Mouse (Mus musculus) forebrain, postnatal 0 days (tissue): ENCODE results near the gene Als2cr12. TPM values are rescaled to one million over a fixed set of nuclear protein-coding genes. Genes with fewer than 3 reads are reported as not detected.
"Not testable (repeated sequence)": the region's sequence is repeated elsewhere in the genome, so short reads cannot be mapped to it uniquely, and the experiment has no call there.

ENCODE experiments used
- ATAC-seq: fragments of 200-750 bp; cut with Nextera tagmentation; 2 replicates; pipeline ENCODE4 v1.8.0; 2017; ENCODE audit warnings: mild to moderate bottlenecking, moderate library complexity
- DNase-seq: peaks from one replicate; pipeline ENCODE4 v3.0.0-alpha.2; 2015
- H3K27ac ChIP-seq: fragments of 300-500 bp; sonication (generic); 2 replicates; pipeline ENCODE4 v1.5.1; 2014; ENCODE audit warnings: low read depth, mild to moderate bottlenecking, antibody characterized with exemption, low read length, moderate library complexity, mixed read lengths
- H3K27me3 ChIP-seq: fragments of 300-500 bp; sonication (generic); 2 replicates; pipeline ENCODE4 v1.6.1; 2014; ENCODE audit warnings: mild to moderate bottlenecking, low read length, mixed read lengths; ENCODE audit not compliant: insufficient read depth
- H3K36me3 ChIP-seq: fragments of 300-500 bp; sonication (generic); 2 replicates; pipeline ENCODE4 v1.6.1; 2014; ENCODE audit warnings: mild to moderate bottlenecking, moderate library complexity; ENCODE audit not compliant: insufficient read depth
- H3K4me1 ChIP-seq: fragments of 300-500 bp; sonication (generic); 2 replicates; pipeline ENCODE4 v1.6.1; 2014; ENCODE audit warnings: antibody characterized with exemption; ENCODE audit not compliant: insufficient read depth
- H3K4me2 ChIP-seq: fragments of 300-500 bp; sonication (generic); 2 replicates; pipeline ENCODE4 v1.6.1; 2014; ENCODE audit warnings: low read depth, mild to moderate bottlenecking, moderate library complexity
- H3K4me3 ChIP-seq: fragments of 300-500 bp; sonication (generic); 2 replicates; pipeline ENCODE4 v1.5.1; 2014; ENCODE audit warnings: low read depth, low read length, mixed read lengths
- H3K9ac ChIP-seq: fragments of 300-500 bp; sonication (generic); 2 replicates; pipeline ENCODE4 v1.6.1; 2014; ENCODE audit warnings: mild to moderate bottlenecking
- H3K9me3 ChIP-seq: fragments of 300-500 bp; sonication (generic); 2 replicates; pipeline ENCODE4 v1.6.1; 2016; ENCODE audit warnings: low read length
- CTCF ChIP-seq: sonication (generic); IDR thresholded peaks from 2 replicates; pipeline ENCODE4 v1.5.1; 2016; ENCODE audit warnings: antibody characterized with exemption, control low read depth, low read depth
- WGBS: fragments of 180-500 bp; shearing (Covaris S2); extraction: QIAGEN DNeasy Blood & Tissue Kit; methylation state at CpG from one replicate; pipeline ENCODE4 v1.1.7; 2014; 5-methylcytosine and 5-hydroxymethylcytosine counted together
- polyA plus RNA-seq: library from polyadenylated mRNA; unstranded; fragments of >200 nt; fragmentation: Nextera tagmentation; extraction: Ambion mirVana; gene quantifications from 2 replicates; pipeline ENCODE4 v1.2.1, GENCODE M21; 2015
- total RNA-seq: library from RNA; depleted of rRNA; stranded (reverse); fragments of >200 nt; gene quantifications from 2 replicates; pipeline ENCODE4 v1.2.3, GENCODE M21; 2014

The Als2cr12 gene
- total and polyA plus RNA-seq, 2 experiments from 2014 or later = 0.12 TPM; not detected in 1

GRCm38 (mm10) chr1:58699988-58700387 is 4.2 kb upstream of the Als2cr12 start:
- 62% methylated on average over 3 of the region's 3 CpGs for WGBS
- no peak for TF ChIP-seq CTCF
- Histone ChIP-seq H3K9me3 (no peaks in the 10 kb centered on the region), H3K4me2 (no peak overlapping the region), H3K9ac (no peak overlapping the region), H3K36me3 (no peaks in the 10 kb centered on the region), H3K4me3 (no peak overlapping the region), H3K27me3 (no peaks in the 10 kb centered on the region), H3K27ac (no peak overlapping the region), H3K4me1 (no peaks in the 10 kb centered on the region)
- DNase-seq (no peak), ATAC-seq (no peak)

DNA sequence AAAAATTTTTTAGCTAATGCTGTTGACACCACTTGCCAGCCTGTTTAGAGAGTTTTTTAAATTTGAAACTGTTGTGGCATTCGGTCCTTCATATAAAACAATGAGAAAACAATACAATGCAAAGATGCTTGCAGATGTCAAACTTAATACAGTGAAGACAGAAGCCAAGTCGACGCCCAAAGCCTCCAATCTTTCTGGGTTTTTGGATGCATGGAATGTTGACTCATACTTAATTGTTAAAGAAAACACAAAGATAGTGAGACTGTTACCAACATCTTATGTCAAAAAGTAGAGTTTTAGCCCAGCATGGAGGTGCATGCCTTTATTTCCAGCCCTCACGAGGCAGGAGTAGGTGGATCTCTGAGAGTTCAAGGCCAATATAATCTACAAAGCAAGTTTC is 3.0 kb upstream of the Als2cr12 start:
- H3K9me3 ChIP-seq = no peaks in the 10 kb centered on the region
- H3K9ac ChIP-seq = no peak overlapping the region
- no peaks in the 10 kb centered on the region for H3K27me3 ChIP-seq
- no peak overlapping the region for H3K4me2 ChIP-seq
- H3K4me3 ChIP-seq = no peak overlapping the region
- H3K36me3 ChIP-seq = no peaks in the 10 kb centered on the region
- no peak for TF ChIP-seq CTCF
- H3K4me1 ChIP-seq = no peaks in the 10 kb centered on the region
- DNase-seq (no peak), ATAC-seq (no peak)
- WGBS = 84% methylated on average over 4 of the region's 4 CpGs
- no peak overlapping the region for H3K27ac ChIP-seq

GRCm38 (mm10) chr1:58697607-58698006 is 1.8 kb upstream of the Als2cr12 start:
- peak; percentile 67 for TF ChIP-seq CTCF
- ATAC-seq (peak; percentile 87), DNase-seq (peak; percentile 60)
- H3K9ac ChIP-seq, H3K36me3 ChIP-seq, H3K9me3 ChIP-seq, H3K27ac ChIP-seq, H3K4me2 ChIP-seq, H3K4me3 ChIP-seq, H3K4me1 ChIP-seq, H3K27me3 ChIP-seq: not testable (repeated sequence)
- 59% methylated on average over 1 of the region's 1 CpGs for WGBS

DNA sequence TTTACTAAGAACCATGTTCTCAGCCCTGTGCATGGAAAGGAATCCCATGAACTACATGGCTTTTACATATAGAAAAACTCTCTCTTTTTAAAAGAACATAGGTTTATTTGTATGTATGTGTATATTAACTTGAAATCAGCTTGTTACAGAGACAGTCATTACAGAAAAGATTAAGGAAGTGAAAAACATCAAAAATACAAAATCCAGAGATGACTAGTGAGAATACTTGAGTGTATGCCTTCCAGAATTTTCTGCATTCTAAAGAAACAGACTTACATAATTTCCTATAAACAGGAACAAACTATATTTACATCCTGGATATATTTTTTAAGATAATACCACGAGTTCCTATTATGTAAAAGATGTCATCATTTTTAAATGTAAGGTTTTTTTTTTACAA is 2.1 kb downstream of the Als2cr12 start:
- no peak for TF ChIP-seq CTCF
- Histone ChIP-seq H3K27me3 (no peaks in the 10 kb centered on the region), H3K4me1 (no peaks in the 10 kb centered on the region), H3K9ac (no peak overlapping the region), H3K4me2 (no peak overlapping the region), H3K4me3 (no peak overlapping the region), H3K36me3 (no peaks in the 10 kb centered on the region), H3K27ac (no peak overlapping the region), H3K9me3 (no peaks in the 10 kb centered on the region)
- DNase-seq (no peak), ATAC-seq (no peak)
- WGBS = 85% methylated on average over 1 of the region's 1 CpGs

- DNase-seq, ATAC-seq, H3K27ac ChIP-seq, H3K9ac ChIP-seq, H3K36me3 ChIP-seq, H3K4me1 ChIP-seq, H3K27me3 ChIP-seq, H3K4me3 ChIP-seq, H3K4me2 ChIP-seq, H3K9me3 ChIP-seq: not testable (repeated sequence)
- WGBS = 64% methylated on average over 1 of the region's 1 CpGs
Measured at GRCm38 (mm10) chr1:58691718-58692117, 4.1 kb downstream of the Als2cr12 start.

DNA sequence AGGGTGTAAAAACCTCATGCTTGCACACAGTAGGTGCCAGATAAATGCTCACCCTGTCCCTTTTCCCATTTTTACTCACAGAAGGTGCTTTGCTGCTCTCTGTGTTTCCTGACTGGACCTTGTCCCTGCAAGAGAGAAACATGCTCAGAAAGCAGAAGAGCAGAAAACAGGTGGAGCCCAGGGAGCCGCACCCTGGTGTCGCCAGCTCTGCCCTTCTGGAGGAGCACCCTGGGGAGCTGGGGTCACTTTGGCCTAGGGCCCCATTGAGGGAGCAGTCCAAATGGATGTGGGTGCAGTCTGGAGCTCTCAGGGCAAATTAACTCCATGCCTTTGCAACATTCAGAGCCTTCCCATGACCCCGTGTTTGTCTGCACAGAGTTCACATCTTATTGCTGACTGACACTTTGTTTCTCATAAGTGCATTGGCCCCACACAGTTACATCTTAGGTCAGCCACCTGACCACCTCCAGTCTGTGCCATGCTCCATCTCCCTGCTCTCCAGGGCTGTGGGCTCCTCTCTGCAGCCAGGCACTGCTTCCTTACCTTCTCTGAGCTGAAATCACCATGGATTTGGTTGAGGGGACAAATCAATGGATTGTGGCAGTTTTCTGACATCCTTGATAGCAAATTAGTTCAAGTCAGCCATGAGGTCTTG is 4.8 kb downstream of the Als2cr12 start:
- H3K9me3 ChIP-seq, DNase-seq, H3K27ac ChIP-seq, ATAC-seq, H3K4me3 ChIP-seq, H3K4me2 ChIP-seq, H3K27me3 ChIP-seq, H3K4me1 ChIP-seq, H3K36me3 ChIP-seq, H3K9ac ChIP-seq: not testable (repeated sequence)
- WGBS = 80% methylated on average over 2 of the region's 3 CpGs

GRCm38 (mm10) chr1:58690006-58690744 is 5.6 kb downstream of the Als2cr12 start:
- no peaks in the 10 kb centered on the region for H3K27me3 ChIP-seq
- no peak for TF ChIP-seq CTCF
- no peak overlapping the region for H3K4me3 ChIP-seq
- H3K4me1 ChIP-seq = no peaks in the 10 kb centered on the region
- 77% methylated on average over 6 of the region's 6 CpGs for WGBS
- H3K4me2 ChIP-seq = no peak overlapping the region
- no peak for ATAC-seq
- no peaks in the 10 kb centered on the region for H3K9me3 ChIP-seq
- no peaks in the 10 kb centered on the region for H3K36me3 ChIP-seq
- DNase-seq = no peak
- H3K27ac ChIP-seq = no peak overlapping the region
- H3K9ac ChIP-seq = no peak overlapping the region
